Mouse (Mus musculus): Measurements from ENCODE around the gene Prr23a3.

GRCm38 (mm10) chr9:98902819-98903218 lies 38.3 kb downstream of the Prr23a3 start, which contains the start of gene 7420426K07Rik:
- TF ChIP-seq CTCF (IDR thresholded peaks at IDR 0.05; ENCODE audit: insufficient read depth, low read length) (no peak), POLR2A (IDR thresholded peaks at IDR 0.05; ENCODE audit: borderline replicate concordance, extremely low read depth, low read depth, low read length) (no peak)
